Mouse (Mus musculus) forebrain, embryonic 14.5 days (tissue): ENCODE measurements around the gene Nme3. TPM values are rescaled to one million over a fixed set of nuclear protein-coding genes. Genes with fewer than 3 reads are reported as not detected.

Source experiments
- ATAC-seq: fragments of 200-750 bp; cut with Nextera tagmentation; 2 replicates; pipeline ENCODE4 v1.8.0; 2017; ENCODE audit warnings: mild to moderate bottlenecking, moderate library complexity
- DNase-seq: peaks from one replicate; pipeline ENCODE4 v3.0.0-alpha.2; 2015; ENCODE audit warnings: low spot score
- H3K27ac ChIP-seq: fragments of 300-500 bp; sonication (generic); 2 replicates; pipeline ENCODE4 v1.5.1; 2014; ENCODE audit warnings: low read depth, mild to moderate bottlenecking, control low read depth, low read length, moderate library complexity
- H3K27me3 ChIP-seq: fragments of 300-500 bp; sonication (generic); replicated peaks from 2 replicates; pipeline ENCODE4 v1.6.1; 2014; ENCODE audit warnings: low read length, control low read depth, mixed read lengths; ENCODE audit not compliant: control insufficient read depth, insufficient read depth
- H3K36me3 ChIP-seq: fragments of 300-500 bp; sonication (generic); 2 replicates; pipeline ENCODE4 v1.6.1; 2014; ENCODE audit warnings: low read length, control low read depth; ENCODE audit not compliant: control insufficient read depth, insufficient read depth
- H3K4me1 ChIP-seq: fragments of 300-500 bp; sonication (generic); 2 replicates; pipeline ENCODE4 v1.6.1; 2014; ENCODE audit warnings: antibody characterized with exemption, low read length, control low read depth; ENCODE audit not compliant: control insufficient read depth, insufficient read depth
- H3K4me2 ChIP-seq: fragments of 300-500 bp; sonication (generic); 2 replicates; pipeline ENCODE4 v1.6.1; 2014; ENCODE audit warnings: mild to moderate bottlenecking, control low read depth, low read length
- H3K4me3 ChIP-seq: fragments of 300-500 bp; sonication (generic); 2 replicates; pipeline ENCODE4 v1.5.1; 2014; ENCODE audit warnings: low read depth, low read length, control low read depth
- H3K9ac ChIP-seq: fragments of 300-500 bp; sonication (generic); 2 replicates; pipeline ENCODE4 v1.6.1; 2014; ENCODE audit warnings: mild to moderate bottlenecking, low read length, control low read depth, moderate library complexity
- H3K9me3 ChIP-seq: fragments of 300-500 bp; sonication (generic); replicated peaks from 2 replicates; pipeline ENCODE4 v1.6.1; 2016; ENCODE audit warnings: low read length, control low read depth, mixed read lengths; ENCODE audit not compliant: control insufficient read depth
- WGBS: fragments of 180-500 bp; shearing (Covaris S2); extraction: QIAGEN DNeasy Blood & Tissue Kit; methylation state at CpG from one replicate; pipeline ENCODE4 v1.1.7; 2014; 5-methylcytosine and 5-hydroxymethylcytosine counted together
- polyA plus RNA-seq: library from polyadenylated mRNA; unstranded; fragments of >200 nt; fragmentation: Nextera tagmentation; extraction: Ambion mirVana; gene quantifications from 2 replicates; pipeline ENCODE4 v1.2.1, GENCODE M21; 2014

The Nme3 gene
- polyA plus RNA-seq, 1 experiment from 2014 or later: 93.4 TPM

DNA sequence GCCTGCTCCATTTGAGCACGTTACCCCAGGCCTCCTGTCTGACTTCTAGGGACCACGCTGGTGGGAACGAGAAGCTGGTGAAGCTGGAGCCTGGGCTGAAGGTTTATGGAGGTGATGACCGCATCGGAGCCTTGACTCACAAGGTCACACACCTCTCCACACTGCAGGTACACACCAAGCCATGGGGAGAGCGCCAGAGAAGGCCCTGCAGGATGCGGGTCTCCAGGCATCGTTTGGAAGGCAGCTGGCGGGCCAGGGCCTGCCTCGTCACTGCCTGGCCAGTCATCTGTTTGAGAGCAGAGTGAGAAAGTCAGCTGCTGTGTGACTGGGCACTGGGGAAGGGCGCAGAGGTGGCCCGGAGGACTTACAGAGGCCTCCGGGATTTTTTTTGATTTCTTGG lies 39.7 kb upstream of the Nme3 start:
- 95% methylated on average over 13 of the region's 13 CpGs for WGBS
- no peak for ATAC-seq
- Histone ChIP-seq H3K9ac (no peak overlapping the region), H3K9me3 (no peaks in the 10 kb centered on the region), H3K27ac (no peak overlapping the region), H3K4me3 (no peak overlapping the region), H3K27me3 (no peaks in the 10 kb centered on the region), H3K36me3 (peaks cover 44% of the 10 kb centered on the region), H3K4me2 (no peak overlapping the region), H3K4me1 (no peaks in the 10 kb centered on the region)
- no peak for DNase-seq

DNA sequence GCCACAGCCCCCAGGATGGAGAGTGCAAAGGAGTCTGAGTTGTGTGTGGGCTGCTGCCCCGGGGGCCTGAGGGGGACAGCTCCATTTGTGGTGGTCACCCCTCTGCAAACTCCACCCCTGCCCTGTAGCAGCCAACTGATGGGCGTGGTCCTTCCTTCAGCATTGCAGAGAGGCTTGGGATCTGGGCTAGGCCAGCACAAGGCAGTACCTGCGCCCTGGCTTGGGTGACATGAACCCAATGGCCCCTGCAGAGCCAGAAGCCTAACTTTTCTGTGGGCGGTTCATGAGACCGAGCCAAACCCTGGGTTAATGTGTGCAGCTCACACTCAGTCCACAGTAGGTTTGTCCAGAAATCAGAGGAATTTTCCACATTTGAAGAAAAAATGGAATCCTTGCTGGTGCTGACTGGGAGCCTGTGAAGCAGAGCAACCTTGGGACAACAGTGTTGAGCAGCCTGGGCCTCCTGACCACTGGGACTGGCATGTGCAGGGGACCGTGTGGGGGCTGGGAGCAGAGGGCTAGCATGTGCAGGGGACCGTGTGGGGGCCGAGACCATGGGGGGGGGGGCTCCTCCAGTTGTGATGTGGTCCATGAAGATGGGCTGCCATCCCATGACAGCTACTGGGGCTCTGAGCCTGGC lies 38.3 kb upstream of the Nme3 start:
- H3K27ac ChIP-seq: no peak overlapping the region
- ATAC-seq (no peak), DNase-seq (no peak)
- WGBS: 83% methylated on average over 8 of the region's 8 CpGs
- no peaks in the 10 kb centered on the region for H3K9me3 ChIP-seq
- no peak overlapping the region for H3K4me2 ChIP-seq
- no peak overlapping the region for H3K9ac ChIP-seq
- no peaks in the 10 kb centered on the region for H3K27me3 ChIP-seq
- H3K36me3 ChIP-seq: peaks cover 51% of the 10 kb centered on the region
- H3K4me1 ChIP-seq: no peaks in the 10 kb centered on the region
- no peak overlapping the region for H3K4me3 ChIP-seq

DNA sequence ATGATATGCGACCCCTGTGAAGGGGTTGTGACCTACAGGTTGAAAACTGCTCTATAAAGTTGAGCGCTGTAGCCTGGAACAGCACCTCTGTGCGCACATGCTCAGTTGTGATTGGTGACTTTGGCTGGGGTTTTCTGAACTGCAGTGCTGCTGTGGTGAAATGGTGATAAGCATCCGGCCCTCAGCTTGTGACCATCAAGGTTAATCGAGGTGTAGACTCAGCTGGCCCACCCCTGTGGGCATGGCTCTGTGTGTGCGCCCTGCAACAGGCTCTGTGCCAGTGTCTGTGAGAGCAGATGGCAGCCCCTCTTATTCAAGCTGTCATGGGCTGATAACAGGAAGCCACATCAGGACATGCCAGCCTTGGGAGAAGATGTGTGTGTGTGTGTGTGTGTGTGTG lies 37.3 kb upstream of the Nme3 start:
- Histone ChIP-seq H3K4me1 (no peaks in the 10 kb centered on the region), H3K27me3 (no peaks in the 10 kb centered on the region), H3K36me3 (peaks cover 45% of the 10 kb centered on the region), H3K4me2 (no peak overlapping the region), H3K9ac (no peak overlapping the region), H3K4me3 (no peak overlapping the region), H3K27ac (no peak overlapping the region), H3K9me3 (no peaks in the 10 kb centered on the region)
- DNase-seq: peak; percentile 42
- no peak for ATAC-seq
- WGBS: 89% methylated on average over 6 of the region's 6 CpGs

DNA sequence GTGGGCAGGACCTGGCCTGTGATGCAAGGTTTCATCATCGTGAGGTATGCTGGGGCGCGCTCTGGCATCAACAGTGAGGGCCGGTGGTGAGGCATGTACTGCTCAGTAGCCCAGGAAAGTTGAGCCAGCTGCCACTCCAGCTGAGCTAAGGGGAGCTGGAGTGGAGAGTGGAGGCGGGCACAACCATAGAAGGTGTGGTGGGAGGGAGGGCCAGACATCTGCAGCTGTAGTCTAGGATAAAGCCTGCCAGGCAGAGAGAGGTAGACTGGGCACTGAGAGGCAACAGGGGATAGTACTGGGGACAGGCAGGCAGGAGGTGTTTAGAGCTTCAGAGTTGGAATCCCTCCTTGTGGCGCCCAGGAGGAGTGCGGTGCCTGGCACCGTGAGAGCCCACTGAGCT lies 36.2 kb upstream of the Nme3 start:
- no peaks in the 10 kb centered on the region for H3K9me3 ChIP-seq
- H3K4me3 ChIP-seq: no peak overlapping the region
- WGBS: 94% methylated on average over 8 of the region's 8 CpGs
- H3K27me3 ChIP-seq: no peaks in the 10 kb centered on the region
- DNase-seq (no peak), ATAC-seq (no peak)
- no peak overlapping the region for H3K4me2 ChIP-seq
- no peak overlapping the region for H3K27ac ChIP-seq
- no peaks in the 10 kb centered on the region for H3K4me1 ChIP-seq
- H3K36me3 ChIP-seq: peaks cover 44% of the 10 kb centered on the region
- no peak overlapping the region for H3K9ac ChIP-seq

DNA sequence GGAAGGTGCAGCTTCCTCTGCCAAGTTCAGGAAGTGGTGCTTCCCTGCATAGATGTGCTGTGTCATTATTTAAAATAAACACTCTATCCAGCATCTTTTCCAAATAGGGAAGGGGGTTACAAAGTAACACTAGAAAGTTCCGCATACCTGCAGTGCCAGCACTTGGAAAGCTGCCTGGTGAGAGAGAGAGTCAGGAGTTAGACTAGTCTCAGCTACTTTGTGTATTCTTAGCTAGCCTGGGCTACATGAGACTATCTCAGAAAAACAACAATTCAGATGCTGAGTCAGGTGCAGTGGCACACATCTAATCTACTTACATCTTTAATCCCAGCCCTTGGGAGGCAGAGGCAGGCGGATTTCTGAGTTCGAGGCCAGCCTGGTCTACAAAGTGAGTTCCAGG lies 34.5 kb upstream of the Nme3 start:
- no peak overlapping the region for H3K9ac ChIP-seq
- WGBS: 96% methylated on average over 3 of the region's 3 CpGs
- ATAC-seq (no peak), DNase-seq (no peak)
- no peaks in the 10 kb centered on the region for H3K9me3 ChIP-seq
- H3K4me3 ChIP-seq: no peak overlapping the region
- H3K27ac ChIP-seq: no peak overlapping the region
- no peaks in the 10 kb centered on the region for H3K27me3 ChIP-seq
- H3K4me1 ChIP-seq: no peaks in the 10 kb centered on the region
- H3K4me2 ChIP-seq: no peak overlapping the region
- H3K36me3 ChIP-seq: peaks cover 34% of the 10 kb centered on the region

DNA sequence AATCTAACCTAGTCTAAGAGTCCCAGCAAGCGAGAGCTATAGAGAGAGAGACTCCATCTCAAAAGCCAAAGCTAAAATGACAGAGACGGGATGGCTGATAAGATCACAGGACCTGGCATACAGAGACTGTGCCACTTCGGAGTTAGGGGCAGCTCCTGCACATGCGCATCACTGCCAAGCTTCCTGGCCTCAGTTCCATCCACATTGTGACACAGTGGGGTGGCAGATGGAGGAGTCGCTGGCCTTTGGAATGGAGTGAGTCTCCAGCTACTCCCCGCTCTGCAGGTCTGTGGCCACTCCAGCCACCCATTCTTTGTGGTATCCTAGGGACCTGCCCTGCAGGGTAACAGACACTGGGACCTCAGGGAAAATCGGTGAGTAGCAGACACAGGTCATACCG lies 30.5 kb upstream of the Nme3 start, which contains the start of gene Igfals:
Igfals (plus strand) TSS at position 222 of the 400 bp plus-strand sequence.
- Histone ChIP-seq H3K4me1 (no peaks in the 10 kb centered on the region), H3K9me3 (no peaks in the 10 kb centered on the region), H3K9ac (no peak within 1 kb of the TSS), H3K27me3 (no peaks in the 10 kb centered on the region), H3K27ac (no peak within 1 kb of the TSS), H3K36me3 (peaks cover 19% of the 10 kb centered on the region), H3K4me2 (no peak within 1 kb of the TSS), H3K4me3 (no peak within 1 kb of the TSS)
- 90% methylated on average over 8 of the region's 8 CpGs for WGBS
- DNase-seq (no peak), ATAC-seq (no peak)

DNA sequence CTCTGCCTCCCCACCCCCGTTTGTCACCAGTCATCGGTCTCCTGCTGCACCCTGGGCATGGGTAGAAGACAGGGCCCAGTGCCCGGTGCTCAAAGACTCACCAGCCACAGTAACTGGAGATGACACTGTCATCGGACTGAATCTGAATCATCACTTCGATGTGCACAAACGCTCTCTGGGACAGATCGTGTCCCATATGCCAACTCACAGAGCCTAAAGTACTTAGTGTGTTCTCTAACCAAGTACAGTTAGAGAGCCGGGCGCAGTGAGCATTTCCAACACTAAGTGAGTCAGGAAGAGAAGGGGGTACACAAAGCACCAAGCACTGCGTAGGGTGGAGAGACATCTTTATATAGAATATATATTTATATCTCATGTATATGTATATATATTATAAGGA lies 28.4 kb upstream of the Nme3 start:
- ATAC-seq (no peak), DNase-seq (no peak)
- Histone ChIP-seq H3K27ac (no peak overlapping the region), H3K27me3 (no peaks in the 10 kb centered on the region), H3K9ac (no peak overlapping the region), H3K4me2 (no peak overlapping the region), H3K9me3 (no peaks in the 10 kb centered on the region), H3K36me3 (peaks cover 4% of the 10 kb centered on the region; the same call in 1 of the 2 replicates), H3K4me1 (no peaks in the 10 kb centered on the region), H3K4me3 (no peak overlapping the region)
- WGBS: 96% methylated on average over 10 of the region's 10 CpGs

DNA sequence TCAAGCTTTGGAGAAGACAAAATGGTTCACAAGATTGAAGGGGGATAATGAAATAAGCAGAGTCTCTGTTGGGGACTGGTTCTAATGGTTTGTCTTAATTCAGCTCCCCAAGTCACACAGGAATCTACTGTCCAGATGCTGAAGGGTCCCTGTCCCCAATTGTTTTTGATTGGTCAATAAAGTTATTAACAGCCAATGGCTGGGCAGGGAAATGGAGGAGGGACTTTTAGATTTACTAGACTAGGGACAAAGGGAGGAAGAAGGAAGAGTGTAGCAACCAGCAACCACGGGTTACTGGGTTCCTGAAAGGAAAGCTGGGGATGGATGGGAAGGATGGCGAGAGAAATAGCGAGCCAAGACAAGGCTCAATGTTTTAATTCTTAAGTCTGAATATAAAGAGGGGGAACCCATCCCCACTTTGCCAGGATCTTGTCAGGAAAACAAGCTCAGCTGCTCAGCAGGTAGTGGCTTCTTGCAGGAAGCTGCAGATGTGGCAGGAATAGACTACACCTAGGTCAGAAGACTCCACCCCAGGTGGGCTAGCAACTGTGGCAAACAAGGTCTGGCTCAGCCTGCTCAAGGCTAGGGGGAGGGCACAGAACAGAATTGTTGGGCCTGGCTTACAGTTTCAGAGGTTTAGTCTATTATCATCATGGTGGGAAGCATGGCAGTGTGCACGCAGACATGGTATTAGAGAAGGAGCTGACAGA lies 22.4 kb upstream of the Nme3 start:
- no peak for DNase-seq
- H3K9ac ChIP-seq: no peak overlapping the region
- no peak overlapping the region for H3K27ac ChIP-seq
- no peaks in the 10 kb centered on the region for H3K36me3 ChIP-seq
- WGBS: 49% methylated on average over 4 of the region's 4 CpGs
- no peak overlapping the region for H3K4me3 ChIP-seq
- H3K27me3 ChIP-seq: no peaks in the 10 kb centered on the region
- H3K4me2 ChIP-seq: no peak overlapping the region
- no peak for ATAC-seq
- H3K9me3 ChIP-seq: no peaks in the 10 kb centered on the region
- H3K4me1 ChIP-seq: no peaks in the 10 kb centered on the region

DNA sequence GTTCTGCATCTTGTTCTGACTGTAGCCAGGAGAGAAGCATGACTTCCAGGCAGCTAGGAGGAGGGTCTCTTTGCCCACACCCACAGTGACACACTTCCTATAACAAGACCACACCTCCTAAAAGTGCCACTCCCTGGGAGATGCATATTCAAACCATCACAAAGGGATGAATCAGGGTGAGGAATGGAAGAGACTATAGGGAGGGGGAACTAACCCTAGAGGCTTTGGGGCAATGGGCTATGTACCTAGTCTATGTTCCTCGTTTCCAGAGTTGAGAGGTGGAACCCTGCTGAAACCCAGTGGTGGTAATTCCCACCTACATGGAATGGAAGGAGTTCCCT lies 21.9 kb upstream of the Nme3 start:
- 80% methylated on average over 1 of the region's 1 CpGs for WGBS
- no peaks in the 10 kb centered on the region for H3K4me1 ChIP-seq
- H3K9ac ChIP-seq: no peak overlapping the region
- ATAC-seq (no peak), DNase-seq (no peak)
- H3K27me3 ChIP-seq: no peaks in the 10 kb centered on the region
- no peaks in the 10 kb centered on the region for H3K9me3 ChIP-seq
- H3K4me2 ChIP-seq: no peak overlapping the region
- no peak overlapping the region for H3K4me3 ChIP-seq
- H3K36me3 ChIP-seq: no peaks in the 10 kb centered on the region
- H3K27ac ChIP-seq: no peak overlapping the region
